Mouse (Mus musculus) lung, postnatal 4 days (tissue): ENCODE results near the gene Cfap299.

Experiments
- DNase-seq, 2 experiments: peaks; one replicate each; pipeline ENCODE4 v3.0.0; 2021

Gene Cfap299

GRCm38 (mm10) chr5:98380360-98380759, 51.3 kb downstream of the Cfap299 start:
- DNase-seq: no peak

GRCm38 (mm10) chr5:98387054-98387453, 58.0 kb downstream of the Cfap299 start:
- DNase-seq: no peak

- DNase-seq: no peak
These were observed 73.1 kb downstream of the Cfap299 start for GRCm38 (mm10) chr5:98402165-98402564.

GRCm38 (mm10) chr5:98410060-98410459, 81.0 kb downstream of the Cfap299 start:
- DNase-seq: peak in 1 of 2 experiments; percentile 25

- DNase-seq: no peak
These were observed 87.5 kb downstream of the Cfap299 start for GRCm38 (mm10) chr5:98416385-98417145.

GRCm38 (mm10) chr5:98424965-98425364, 95.9 kb downstream of the Cfap299 start:
- no peak for DNase-seq

- no peak for DNase-seq
These were observed 97.0 kb downstream of the Cfap299 start for GRCm38 (mm10) chr5:98426112-98426511.

GRCm38 (mm10) chr5:98430060-98430459, 101.0 kb downstream of the Cfap299 start:
- DNase-seq: no peak

- DNase-seq: no peak
These were observed 109.6 kb downstream of the Cfap299 start for GRCm38 (mm10) chr5:98438686-98439085.

- DNase-seq: no peak
These were observed 117.8 kb downstream of the Cfap299 start for GRCm38 (mm10) chr5:98446771-98447462.

- no peak for DNase-seq
These were observed 120.8 kb downstream of the Cfap299 start for GRCm38 (mm10) chr5:98449873-98450272.

GRCm38 (mm10) chr5:98466882-98467535, 137.9 kb downstream of the Cfap299 start:
- no peak for DNase-seq

- DNase-seq: no peak
These were observed 140.9 kb downstream of the Cfap299 start for GRCm38 (mm10) chr5:98470052-98470451.

- peak in 1 of 2 experiments; percentile 31 for DNase-seq
These were observed 147.4 kb downstream of the Cfap299 start for GRCm38 (mm10) chr5:98476539-98476938.

- DNase-seq: peak; percentile 15 to 60
These were observed 148.2 kb downstream of the Cfap299 start for GRCm38 (mm10) chr5:98477261-98477660.

GRCm38 (mm10) chr5:98483507-98483906, 154.4 kb downstream of the Cfap299 start:
- DNase-seq: no peak

GRCm38 (mm10) chr5:98485189-98485588, 156.1 kb downstream of the Cfap299 start:
- DNase-seq: no peak

GRCm38 (mm10) chr5:98498317-98498716, 169.2 kb downstream of the Cfap299 start:
- DNase-seq: no peak

GRCm38 (mm10) chr5:98516214-98516613, 187.1 kb downstream of the Cfap299 start:
- no peak for DNase-seq

- DNase-seq: no peak
These were observed 191.0 kb downstream of the Cfap299 start for GRCm38 (mm10) chr5:98520118-98520517.

- no peak for DNase-seq
These were observed 193.3 kb downstream of the Cfap299 start for GRCm38 (mm10) chr5:98522270-98522977.

- no peak for DNase-seq
These were observed 193.9 kb downstream of the Cfap299 start for GRCm38 (mm10) chr5:98523050-98523449.

GRCm38 (mm10) chr5:98523783-98524182, 194.7 kb downstream of the Cfap299 start:
- DNase-seq: no peak
